Mouse (Mus musculus) cerebellum, adult 2 months (tissue): ENCODE measurements at regions not wholly inside any gene's neighbourhood (a gene's known extent, or its start where the extent isn't known, plus 50 kb on each side); places are given as distances from the start of the nearest gene placed in this dataset.

Source experiments
- DNase-seq, 2 experiments: peaks; one replicate each; pipeline ENCODE4 v3.0.0; 2021
- H3K27ac ChIP-seq: fragments of 200-500 bp; 2 replicates; pipeline ENCODE4 v1.5.1; 2012; ENCODE audit warnings: low read length, control low read depth, inconsistent platforms; ENCODE audit not compliant: insufficient read depth
- H3K27me3 ChIP-seq: fragments of 200-500 bp; 2 replicates; pipeline ENCODE4 v1.6.1; 2012; ENCODE audit warnings: inconsistent platforms, mild to moderate bottlenecking, low read length, moderate library complexity; ENCODE audit not compliant: control insufficient read depth, insufficient read depth
- H3K4me1 ChIP-seq: fragments of 200-500 bp; 2 replicates; pipeline ENCODE4 v1.6.1; 2011; ENCODE audit warnings: low read length; ENCODE audit not compliant: control insufficient read depth, insufficient read depth
- H3K4me3 ChIP-seq: fragments of 200-500 bp; replicated peaks from 2 replicates; pipeline ENCODE3; 2011; ENCODE audit warnings: mild to moderate bottlenecking, low read depth, low read length, control low read depth; ENCODE audit not compliant: insufficient read depth
- CTCF ChIP-seq: fragments of 200-500 bp; IDR thresholded peaks from 2 replicates; pipeline ENCODE4 v1.5.1; 2011; ENCODE audit warnings: low read depth, mild to moderate bottlenecking, control low read depth, low read length, moderate library complexity, borderline replicate concordance; ENCODE audit not compliant: insufficient read depth
- POLR2A ChIP-seq: fragments of 200-500 bp; IDR thresholded peaks from 2 replicates; pipeline ENCODE4 v1.6.1; 2011; ENCODE audit warnings: low read length, control low read depth, borderline replicate concordance; ENCODE audit not compliant: insufficient read depth
- WGBS: fragments of 180-500 bp; shearing (Covaris S2); methylation state at CpG from one replicate; pipeline ENCODE4 v1.1.7; 2018; 5-methylcytosine and 5-hydroxymethylcytosine counted together

DNA sequence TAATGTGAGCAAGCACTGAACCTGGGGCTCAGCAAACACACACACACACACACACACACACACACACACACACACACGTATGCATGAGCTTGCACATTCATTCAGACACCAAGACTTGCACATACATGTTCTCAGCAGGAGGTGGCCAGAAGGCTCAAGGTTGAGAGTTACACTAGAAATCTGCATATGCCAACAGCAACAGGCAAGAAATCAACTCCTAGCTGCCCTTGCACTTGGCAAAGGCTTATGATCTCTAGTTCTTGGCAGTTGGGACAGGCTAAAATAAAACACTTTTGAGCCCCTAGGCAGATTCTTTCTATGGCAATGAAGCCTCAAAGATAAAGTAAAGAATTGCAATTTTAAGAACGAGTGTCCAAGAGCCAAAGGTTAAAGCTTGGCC lies 292.5 kb downstream of the Gm7489 start:
- H3K4me1 ChIP-seq, result no peaks in the 10 kb centered on the region
- DNase-seq, result no peak
- WGBS, result 51% methylated on average over 2 of the region's 2 CpGs

DNA sequence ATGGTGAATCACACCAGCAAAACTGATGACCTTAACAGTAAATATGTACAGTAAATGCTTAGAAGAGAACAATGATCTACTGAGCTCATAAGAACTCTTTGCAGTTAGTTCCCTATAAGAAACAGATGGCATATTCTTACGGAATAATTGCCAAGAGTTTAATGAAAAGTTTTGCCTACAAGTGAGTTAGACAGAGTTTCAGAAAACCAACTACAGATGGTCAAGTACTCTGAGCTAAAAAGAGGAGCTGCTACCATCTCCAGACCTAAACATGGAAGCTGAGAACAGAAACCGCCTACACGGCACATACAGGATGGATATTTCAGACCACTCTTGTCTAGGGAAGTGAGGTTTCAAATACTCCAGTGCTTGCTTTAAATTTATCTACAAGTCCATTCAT lies 293.1 kb downstream of the Gm7489 start:
- Histone ChIP-seq H3K4me3 (no peak overlapping the region), H3K27me3 (no peaks in the 10 kb centered on the region), H3K27ac (no peak overlapping the region), H3K4me1 (no peaks in the 10 kb centered on the region)
- DNase-seq, result no peak
- WGBS, result 82% methylated on average over 3 of the region's 3 CpGs
- no peak for TF ChIP-seq CTCF
- TF ChIP-seq POLR2A, result no peak

More for the DNA sequence above, 292.5 kb downstream of the Gm7489 start:
- H3K27ac ChIP-seq, result no peak overlapping the region
- no peaks in the 10 kb centered on the region for H3K27me3 ChIP-seq
- TF ChIP-seq POLR2A (no peak), CTCF (no peak)
- no peak overlapping the region for H3K4me3 ChIP-seq
